Mouse (Mus musculus) lung, embryonic 15.5 days (tissue): ENCODE data around the gene Dnmt3l. TPM values are rescaled to one million over a fixed set of nuclear protein-coding genes. Genes with fewer than 3 reads are reported as not detected.

Experiments
- ATAC-seq: fragments of 200-750 bp; cut with Nextera tagmentation; 2 replicates; pipeline ENCODE4 v1.8.0; 2017; ENCODE audit warnings: moderate number of reproducible peaks, borderline replicate concordance; ENCODE audit not compliant: low FRiP score, low TSS enrichment; ENCODE audit errors: extremely low read depth
- H3K27ac ChIP-seq: fragments of 300-500 bp; sonication (generic); 2 replicates; pipeline ENCODE4 v1.5.1; 2015; ENCODE audit warnings: moderate library complexity, mild to moderate bottlenecking, inconsistent platforms
- H3K27me3 ChIP-seq: fragments of 300-500 bp; sonication (generic); 2 replicates; pipeline ENCODE4 v1.6.1; 2015; ENCODE audit warnings: inconsistent platforms
- H3K36me3 ChIP-seq: fragments of 300-500 bp; sonication (generic); 2 replicates; pipeline ENCODE4 v1.6.1; 2015; ENCODE audit warnings: inconsistent platforms
- H3K4me1 ChIP-seq: fragments of 300-500 bp; sonication (generic); 2 replicates; pipeline ENCODE4 v1.6.1; 2015; ENCODE audit warnings: inconsistent platforms
- H3K4me2 ChIP-seq: fragments of 300-500 bp; sonication (generic); 2 replicates; pipeline ENCODE4 v1.6.1; 2015; ENCODE audit warnings: inconsistent platforms, mild to moderate bottlenecking, moderate library complexity
- H3K4me3 ChIP-seq: fragments of 300-500 bp; sonication (generic); 2 replicates; pipeline ENCODE4 v1.5.1; 2015; ENCODE audit warnings: mild to moderate bottlenecking, inconsistent platforms
- H3K9ac ChIP-seq: fragments of 300-500 bp; sonication (generic); 2 replicates; pipeline ENCODE4 v1.6.1; 2015; ENCODE audit warnings: inconsistent platforms
- H3K9me3 ChIP-seq: fragments of 300-500 bp; sonication (generic); 2 replicates; pipeline ENCODE4 v1.6.1; 2016; ENCODE audit warnings: inconsistent platforms
- WGBS: fragments of 180-500 bp; shearing (Covaris S2); methylation state at CpG from one replicate; pipeline ENCODE4 v1.1.7; 2015; 5-methylcytosine and 5-hydroxymethylcytosine counted together
- polyA plus RNA-seq: library from polyadenylated mRNA; unstranded; fragments of >200 nt; fragmentation: Nextera tagmentation; extraction: Ambion mirVana; gene quantifications from 2 replicates; pipeline ENCODE4 v1.2.1, GENCODE M21; 2015

Gene Dnmt3l
- polyA plus RNA-seq, result 1.9 and 2.2 TPM in 2 replicates

DNA sequence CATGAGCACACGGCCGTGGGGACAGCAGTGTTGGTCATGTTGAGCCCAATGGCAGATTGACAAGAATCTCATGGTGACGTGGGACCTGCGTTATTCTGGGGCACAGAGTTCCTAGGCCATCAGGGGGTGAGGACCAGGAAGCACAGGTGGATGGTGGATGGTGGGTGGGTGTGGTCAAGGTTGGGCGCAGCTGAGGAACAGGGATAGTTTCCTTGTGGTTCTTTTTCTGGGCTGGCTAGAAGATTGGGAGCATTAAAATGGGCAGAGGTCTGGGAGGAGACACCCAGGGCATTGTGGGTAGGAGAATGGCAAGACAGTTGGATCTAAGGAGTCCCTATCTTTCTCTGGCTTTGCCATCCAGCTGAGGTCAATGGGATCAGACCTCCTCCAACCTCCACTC lies at the start of gene Dnmt3l:
Gene Dnmt3l, plus strand, starts transcription at position 301 of the 400 bp plus-strand sequence.
- 79% methylated on average over 5 of the region's 5 CpGs for WGBS
- H3K9ac ChIP-seq, result no peak within 1 kb of the TSS

DNA sequence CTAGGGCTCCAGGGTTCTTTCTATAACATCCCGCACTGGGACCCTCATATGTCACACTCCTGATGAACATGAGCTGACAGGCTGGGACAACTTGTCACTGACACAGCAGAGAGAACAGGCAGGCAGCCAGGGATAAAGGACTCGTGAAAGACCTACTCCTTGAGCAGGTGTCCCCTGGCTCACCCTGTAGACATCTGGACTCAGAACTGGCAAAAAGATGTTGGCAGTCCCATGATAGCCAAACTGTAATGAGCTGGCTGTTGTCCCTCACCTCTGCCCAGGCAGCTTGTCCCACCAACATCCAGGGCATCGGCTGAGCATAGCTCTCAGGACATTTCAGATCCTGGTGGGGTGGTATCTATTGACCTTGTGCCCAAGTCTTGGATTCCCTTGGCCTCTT lies 46.1 kb upstream of the Dnmt3l start:
- WGBS, result 88% methylated on average over 3 of the region's 3 CpGs
- Histone ChIP-seq H3K36me3 (peaks cover 85% of the 10 kb centered on the region), H3K4me2 (no peak overlapping the region), H3K9ac (no peak overlapping the region), H3K4me3 (no peak overlapping the region), H3K27ac (no peak overlapping the region), H3K9me3 (no peaks in the 10 kb centered on the region), H3K27me3 (no peaks in the 10 kb centered on the region), H3K4me1 (no peaks in the 10 kb centered on the region)
- ATAC-seq, result no peak

More for the DNA sequence above, at the start of gene Dnmt3l:
- Histone ChIP-seq H3K4me3 (no peak within 1 kb of the TSS), H3K27ac (no peak within 1 kb of the TSS), H3K4me2 (no peak within 1 kb of the TSS), H3K4me1 (peaks cover 7% of the 10 kb centered on the region; the same call in 1 of the 2 replicates), H3K27me3 (no peaks in the 10 kb centered on the region), H3K36me3 (no peaks in the 10 kb centered on the region), H3K9me3 (no peaks in the 10 kb centered on the region)
- ATAC-seq, result no peak

DNA sequence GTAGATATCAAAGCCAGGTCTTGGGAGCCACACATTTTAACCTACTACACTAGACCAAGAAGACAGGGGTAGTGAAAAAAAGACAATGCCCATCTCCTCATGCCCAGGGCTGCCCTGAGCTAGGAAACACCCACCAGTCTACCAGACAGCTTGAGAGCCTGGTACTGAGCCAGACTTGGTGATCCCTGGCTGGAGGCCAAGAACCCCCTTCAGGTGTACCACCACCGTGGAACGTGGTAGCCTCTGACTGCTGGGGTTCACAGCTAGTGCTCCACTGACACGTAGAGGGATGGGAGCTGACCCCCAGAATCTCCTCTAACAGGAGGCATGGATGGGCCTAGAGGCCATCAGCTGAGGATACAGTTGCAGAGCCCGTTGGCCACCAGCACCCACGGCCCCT lies 41.5 kb upstream of the Dnmt3l start:
- Histone ChIP-seq H3K27me3 (no peaks in the 10 kb centered on the region), H3K4me2 (no peak overlapping the region), H3K4me3 (no peak overlapping the region), H3K4me1 (no peaks in the 10 kb centered on the region), H3K9me3 (no peaks in the 10 kb centered on the region), H3K9ac (no peak overlapping the region), H3K36me3 (peaks cover 73% of the 10 kb centered on the region), H3K27ac (no peak overlapping the region)
- WGBS, result 94% methylated on average over 5 of the region's 5 CpGs
- ATAC-seq, result no peak

DNA sequence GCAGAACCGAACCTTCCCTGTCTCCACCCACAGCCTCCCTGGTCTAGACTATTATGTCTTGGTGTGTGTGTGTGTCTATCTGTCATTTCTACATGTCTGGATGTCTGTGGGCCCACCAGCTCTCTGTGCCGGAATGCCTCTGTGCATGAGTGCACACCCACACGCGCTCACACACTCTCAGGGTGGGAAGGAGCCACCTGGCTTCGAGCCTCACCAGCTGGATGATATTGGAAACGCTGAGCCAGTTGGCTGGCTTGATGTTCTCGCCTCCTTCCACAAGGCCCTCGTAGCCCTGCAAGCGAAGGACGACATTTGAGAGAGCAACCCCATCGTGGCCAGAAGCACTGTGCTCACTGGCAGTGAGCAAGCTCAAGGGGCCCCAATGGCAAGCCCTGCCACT lies 40.0 kb upstream of the Dnmt3l start:
- no peak overlapping the region for H3K4me2 ChIP-seq
- H3K9me3 ChIP-seq, result no peaks in the 10 kb centered on the region
- peaks cover 4% of the 10 kb centered on the region for H3K4me1 ChIP-seq
- no peak for ATAC-seq
- H3K27me3 ChIP-seq, result no peaks in the 10 kb centered on the region
- no peak overlapping the region for H3K27ac ChIP-seq
- no peak overlapping the region for H3K4me3 ChIP-seq
- no peak overlapping the region for H3K9ac ChIP-seq
- H3K36me3 ChIP-seq, result peaks cover 59% of the 10 kb centered on the region
- 79% methylated on average over 11 of the region's 11 CpGs for WGBS

DNA sequence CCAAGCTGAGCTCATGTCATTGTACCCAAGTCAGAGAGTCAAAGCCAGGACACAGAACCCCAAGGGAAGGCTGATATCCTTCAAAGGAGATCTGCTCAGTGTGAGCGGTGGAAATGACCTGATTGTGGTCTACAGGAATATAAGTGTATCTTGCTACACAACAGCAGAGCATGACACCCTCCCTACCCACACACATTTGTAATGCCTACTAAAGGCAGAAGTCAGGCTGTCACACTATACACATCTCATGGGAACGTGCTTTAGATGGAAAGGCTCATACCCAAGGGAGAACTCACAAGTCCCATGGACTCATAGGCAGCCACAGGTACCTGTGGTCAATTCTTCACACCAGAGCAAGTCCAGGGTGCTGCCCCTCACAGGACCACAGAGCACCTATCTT lies 39.4 kb upstream of the Dnmt3l start:
- Histone ChIP-seq H3K27ac (no peak overlapping the region), H3K27me3 (no peaks in the 10 kb centered on the region), H3K4me3 (no peak overlapping the region), H3K9me3 (no peaks in the 10 kb centered on the region), H3K36me3 (peaks cover 56% of the 10 kb centered on the region), H3K9ac (no peak overlapping the region), H3K4me1 (peaks cover 10% of the 10 kb centered on the region), H3K4me2 (no peak overlapping the region)
- no peak for ATAC-seq
- WGBS, result 85% methylated on average over 2 of the region's 2 CpGs

DNA sequence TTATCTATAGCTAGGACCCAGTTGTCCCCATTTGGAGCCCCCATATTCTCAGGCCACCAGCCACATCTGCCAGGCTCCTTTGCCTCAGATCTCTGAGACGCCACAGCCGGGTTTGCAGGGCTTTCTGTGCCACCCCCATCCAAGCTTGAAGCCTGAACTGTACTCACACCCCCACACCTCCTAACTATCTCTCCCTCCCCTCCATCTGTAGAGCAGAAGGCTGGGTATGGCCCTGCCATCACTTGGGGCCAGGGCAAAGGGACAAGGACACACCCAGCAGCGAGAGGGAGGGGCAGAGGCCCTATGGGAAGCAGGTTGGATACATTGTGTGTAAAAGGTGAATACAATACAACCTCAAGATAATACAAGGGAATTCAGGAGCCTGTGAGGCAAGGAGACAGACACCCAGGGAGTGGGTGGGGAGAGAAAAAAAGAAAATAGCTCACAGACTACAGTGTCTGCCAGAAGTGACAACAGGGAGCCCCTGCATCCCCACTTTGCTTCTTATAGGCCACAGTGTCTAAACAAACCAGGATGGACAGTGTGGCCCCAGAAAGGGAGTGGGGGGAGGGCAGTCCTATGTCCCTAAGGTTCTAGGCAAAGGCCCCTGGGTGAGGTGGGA lies 37.2 kb upstream of the Dnmt3l start:
- ATAC-seq, result no peak
- Histone ChIP-seq H3K4me3 (no peak overlapping the region), H3K4me1 (peaks cover 27% of the 10 kb centered on the region), H3K4me2 (no peak overlapping the region), H3K27ac (no peak overlapping the region), H3K36me3 (peaks cover 37% of the 10 kb centered on the region), H3K9me3 (no peaks in the 10 kb centered on the region), H3K27me3 (no peaks in the 10 kb centered on the region), H3K9ac (no peak overlapping the region)
- 93% methylated on average over 3 of the region's 3 CpGs for WGBS

DNA sequence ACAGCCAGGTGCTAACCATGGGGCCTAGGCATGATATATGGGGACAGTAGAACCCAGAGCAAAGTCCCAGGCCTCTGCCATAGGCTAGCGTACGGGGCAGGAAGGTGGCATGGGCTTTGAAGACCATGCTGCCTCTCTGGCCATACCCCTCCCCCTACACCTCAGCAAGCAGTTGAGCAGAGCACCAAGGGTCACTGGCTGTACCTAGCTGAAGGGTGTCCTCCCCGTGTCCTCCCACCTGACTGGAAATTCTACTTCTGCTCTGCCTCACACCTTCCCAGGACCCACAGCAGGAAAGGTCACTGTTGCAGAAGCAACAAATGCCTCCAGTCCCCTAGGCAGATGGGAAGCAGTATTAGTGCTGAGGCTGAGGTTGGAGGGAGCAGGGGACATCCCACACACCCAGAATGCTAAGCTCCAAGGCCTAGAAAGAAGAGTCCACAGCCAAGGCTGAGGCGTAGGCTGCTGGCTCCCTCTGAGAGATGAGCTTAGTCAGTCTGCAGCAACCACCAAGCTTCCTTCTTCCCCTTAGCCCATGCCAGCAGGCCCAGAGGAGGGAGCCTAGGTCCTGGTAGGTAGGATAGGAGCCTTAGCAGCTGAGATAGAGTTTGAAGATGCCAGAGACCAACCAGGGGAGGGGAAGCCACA lies 35.8 kb upstream of the Dnmt3l start:
- ATAC-seq, result no peak
- Histone ChIP-seq H3K36me3 (peaks cover 24% of the 10 kb centered on the region), H3K4me2 (no peak overlapping the region), H3K9ac (no peak overlapping the region), H3K4me1 (peaks cover 32% of the 10 kb centered on the region), H3K9me3 (no peaks in the 10 kb centered on the region), H3K27me3 (no peaks in the 10 kb centered on the region), H3K4me3 (no peak overlapping the region), H3K27ac (no peak overlapping the region)
- WGBS, result 79% methylated on average over 4 of the region's 4 CpGs

DNA sequence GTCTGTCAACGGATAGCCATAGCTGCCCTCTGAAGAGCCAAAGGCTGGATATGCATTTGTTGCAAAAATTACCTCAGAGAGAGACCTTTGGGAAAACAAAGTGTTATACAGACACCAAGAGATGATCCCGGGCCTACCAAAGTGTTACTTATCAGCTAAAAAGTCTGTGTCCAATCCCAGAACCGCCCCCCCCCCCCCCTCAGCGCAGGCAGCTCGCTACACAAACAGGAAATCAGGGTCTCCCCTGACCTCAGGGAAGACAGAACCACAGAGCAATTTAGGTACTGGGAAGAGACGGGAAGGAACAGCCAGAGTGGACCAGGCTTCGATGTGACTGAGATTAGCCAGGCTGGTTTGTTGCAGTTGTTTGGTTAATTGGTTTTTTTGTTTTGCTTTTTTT lies 34.5 kb upstream of the Dnmt3l start:
- Histone ChIP-seq H3K4me2 (peak overlapping the region; percentile 86; the same call in 1 of the 2 replicates), H3K4me1 (peaks cover 32% of the 10 kb centered on the region), H3K9ac (no peak overlapping the region; the same call in 1 of the 2 replicates), H3K27me3 (no peaks in the 10 kb centered on the region), H3K4me3 (no peak overlapping the region), H3K36me3 (peaks cover 11% of the 10 kb centered on the region), H3K9me3 (no peaks in the 10 kb centered on the region), H3K27ac (no peak overlapping the region)
- WGBS, result 30% methylated on average over 7 of the region's 7 CpGs
- ATAC-seq, result no peak

DNA sequence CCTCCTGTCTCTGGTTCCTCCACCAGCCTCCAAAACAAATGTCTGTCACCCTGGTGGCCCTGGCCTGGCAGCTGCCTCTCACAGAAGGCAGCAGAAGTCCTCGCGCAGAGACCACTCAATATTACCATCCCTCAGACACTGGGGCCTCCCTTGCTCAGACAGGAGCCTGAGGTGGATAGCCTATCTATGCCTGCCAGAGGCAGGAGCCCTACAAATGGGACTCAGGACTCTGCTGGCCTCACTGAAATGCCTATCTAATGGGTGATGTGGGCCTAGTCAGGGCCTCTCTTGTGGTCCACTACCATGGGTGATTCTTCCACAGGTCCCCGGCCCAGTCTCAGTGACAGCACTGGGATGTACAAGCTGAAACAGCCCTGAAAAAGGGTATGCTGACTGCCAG lies 33.6 kb upstream of the Dnmt3l start:
- peak overlapping the region; percentile 64 for H3K9ac ChIP-seq
- 71% methylated on average over 3 of the region's 3 CpGs for WGBS
- H3K4me3 ChIP-seq, result peak overlapping the region; percentile 62
- H3K4me1 ChIP-seq, result peaks cover 32% of the 10 kb centered on the region
- ATAC-seq, result no peak
- peaks cover 4% of the 10 kb centered on the region; the same call in 1 of the 2 replicates for H3K36me3 ChIP-seq
- H3K27me3 ChIP-seq, result no peaks in the 10 kb centered on the region
- H3K9me3 ChIP-seq, result no peaks in the 10 kb centered on the region
- H3K27ac ChIP-seq, result peak overlapping the region; percentile 98; the same call in 1 of the 2 replicates
- peak overlapping the region; percentile 86 for H3K4me2 ChIP-seq

DNA sequence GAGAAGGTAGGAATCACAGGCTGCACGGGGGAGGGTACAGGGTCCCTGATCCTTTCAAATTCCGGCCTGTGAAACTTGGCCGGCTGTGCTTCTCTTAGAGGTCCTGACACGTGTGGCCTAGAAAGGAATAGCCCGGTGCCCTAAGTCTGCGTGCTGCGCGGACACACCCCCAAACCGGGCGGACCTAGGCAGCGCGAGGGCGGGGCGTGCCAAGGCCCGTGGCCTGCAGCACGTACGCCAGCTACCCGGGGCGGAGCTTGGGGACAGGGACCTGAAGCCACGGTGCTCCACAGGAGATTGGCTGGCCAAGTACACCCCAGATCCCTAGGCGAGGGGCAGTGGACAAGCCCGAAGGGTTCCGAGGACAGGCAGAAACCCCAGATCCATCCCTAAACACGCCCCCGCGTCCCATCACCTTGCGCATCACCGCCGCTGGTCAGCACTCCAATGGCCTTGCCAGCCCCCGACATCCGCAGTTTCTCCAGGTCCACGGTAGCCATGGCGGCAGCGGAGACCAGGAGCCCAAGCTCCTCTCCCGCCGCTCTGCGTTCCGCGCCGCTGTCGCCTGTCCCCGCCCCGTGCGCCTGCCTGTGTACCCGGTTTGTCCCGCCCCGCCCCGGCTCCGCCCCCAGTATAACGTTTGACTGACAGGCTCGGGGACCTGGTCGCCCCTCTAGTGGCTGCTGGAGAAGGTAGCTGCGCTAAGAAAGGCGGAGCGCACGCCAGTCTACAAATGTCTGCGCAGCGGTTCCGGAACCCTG lies 32.4 kb upstream of the Dnmt3l start:
- under 1% methylated on average over 59 of the region's 59 CpGs for WGBS
- Histone ChIP-seq H3K4me2 (peak overlapping the region; percentile 86), H3K27me3 (no peaks in the 10 kb centered on the region), H3K4me3 (peak overlapping the region; percentile 62), H3K27ac (peak overlapping the region; percentile 98), H3K9ac (peak overlapping the region; percentile 64), H3K9me3 (no peaks in the 10 kb centered on the region), H3K36me3 (no peaks in the 10 kb centered on the region), H3K4me1 (peaks cover 32% of the 10 kb centered on the region)
- ATAC-seq, result peak; percentile 96

DNA sequence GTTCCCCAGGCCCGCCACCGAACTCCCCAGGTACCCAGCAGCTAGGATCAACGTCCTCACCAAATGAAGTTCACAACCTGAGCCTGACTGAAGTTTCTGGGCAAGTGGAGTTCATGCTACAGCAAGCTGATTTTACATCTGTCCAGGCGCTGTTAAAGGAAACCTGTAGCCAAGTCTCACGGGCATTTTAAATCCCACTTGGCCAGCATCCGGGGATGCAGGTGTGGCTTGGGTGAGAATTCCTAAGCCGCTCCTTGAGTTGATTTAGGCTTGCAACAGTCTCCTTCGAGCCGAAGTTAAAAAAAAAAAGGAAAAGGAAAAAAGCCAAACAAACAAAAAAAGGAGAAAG lies 31.8 kb upstream of the Dnmt3l start, which contains the start of gene Pfkl:
Gene Pfkl, minus strand, starts transcription at position 139 of the 349 bp plus-strand sequence.
- Histone ChIP-seq H3K27me3 (no peaks in the 10 kb centered on the region), H3K36me3 (no peaks in the 10 kb centered on the region), H3K4me1 (peaks cover 32% of the 10 kb centered on the region), H3K4me2 (peak within 1 kb of the TSS; percentile 86), H3K9ac (peak within 1 kb of the TSS; percentile 64), H3K27ac (peak within 1 kb of the TSS; percentile 98), H3K4me3 (peak within 1 kb of the TSS; percentile 62), H3K9me3 (no peaks in the 10 kb centered on the region)
- ATAC-seq, result no peak
- WGBS, result under 1% methylated on average over 9 of the region's 9 CpGs

DNA sequence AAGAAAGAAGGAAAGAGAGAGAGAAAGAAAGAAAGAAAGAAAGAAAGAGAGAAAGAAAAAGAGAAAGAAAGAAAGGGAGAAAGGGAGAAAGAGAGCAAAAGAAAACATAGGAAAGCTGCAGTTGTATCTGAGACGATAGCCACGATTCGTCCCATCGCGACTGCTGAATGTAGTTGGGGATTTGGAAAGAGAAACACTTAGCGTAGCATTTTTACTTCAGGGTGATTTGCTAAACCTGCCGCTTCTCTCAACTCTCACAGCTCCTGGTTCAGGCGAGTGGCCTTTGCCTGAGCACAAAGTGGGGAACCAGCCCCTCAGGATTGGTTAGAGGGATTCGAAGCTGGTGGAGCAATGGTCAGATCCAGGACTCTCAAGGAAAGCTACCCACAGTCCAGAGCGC lies 31.4 kb upstream of the Dnmt3l start:
- no peaks in the 10 kb centered on the region for H3K36me3 ChIP-seq
- no peaks in the 10 kb centered on the region for H3K9me3 ChIP-seq
- H3K4me2 ChIP-seq, result peak overlapping the region; percentile 86
- H3K9ac ChIP-seq, result peak overlapping the region; percentile 31
- peak overlapping the region; percentile 62 for H3K4me3 ChIP-seq
- H3K27me3 ChIP-seq, result no peaks in the 10 kb centered on the region
- peak overlapping the region; percentile 55 for H3K27ac ChIP-seq
- peaks cover 32% of the 10 kb centered on the region for H3K4me1 ChIP-seq
- ATAC-seq, result no peak
- WGBS, result 6% methylated on average over 10 of the region's 10 CpGs
